Mouse (Mus musculus): ENCODE results near the gene Tmc3.

The Tmc3 gene

DNA sequence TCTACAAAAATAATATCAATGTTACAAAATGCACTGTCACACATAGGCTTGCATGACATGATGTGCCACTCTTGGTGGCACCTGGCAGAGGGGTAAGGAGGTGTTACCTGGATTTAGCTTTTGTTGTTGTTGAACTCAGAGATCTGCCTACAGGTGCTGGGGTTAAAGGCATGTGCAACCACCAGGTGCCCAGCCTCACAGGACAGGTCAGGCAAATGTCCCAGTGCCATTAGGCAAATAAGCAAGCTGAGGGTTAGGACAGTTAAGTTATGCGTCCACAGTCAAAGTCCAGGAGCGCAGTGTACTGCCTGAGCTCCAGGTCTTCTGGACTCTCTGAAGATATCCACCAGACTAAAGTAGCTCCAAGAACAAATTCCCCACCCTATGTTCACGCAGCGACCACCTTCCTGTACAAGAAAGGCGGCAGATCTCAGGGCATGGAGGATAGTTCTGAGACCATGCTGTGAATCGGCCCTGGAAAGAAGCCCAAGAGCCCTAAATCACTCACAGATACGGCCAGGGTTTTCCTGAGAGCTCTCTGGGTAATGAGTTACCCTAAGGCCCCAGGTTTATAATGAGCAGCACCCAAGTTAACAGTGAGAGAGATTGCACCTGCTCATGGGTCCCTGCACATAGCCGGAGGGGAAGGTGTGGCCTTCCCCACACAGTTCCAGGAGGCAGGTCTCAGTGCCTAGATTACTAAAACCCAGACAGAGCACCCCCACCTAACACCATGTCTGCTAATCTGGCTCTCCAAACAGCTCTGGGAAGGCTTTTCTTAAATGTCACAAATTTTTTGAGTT is 53.3 kb downstream of the Tmc3 start:
- no peak for DNase-seq (ENCODE audit: low spot score in 2 of 2)

- no peak for DNase-seq (ENCODE audit: low spot score in 2 of 2)
Measured at GRCm38 (mm10) chr7:83639084-83639483, 54.4 kb downstream of the Tmc3 start.

DNA sequence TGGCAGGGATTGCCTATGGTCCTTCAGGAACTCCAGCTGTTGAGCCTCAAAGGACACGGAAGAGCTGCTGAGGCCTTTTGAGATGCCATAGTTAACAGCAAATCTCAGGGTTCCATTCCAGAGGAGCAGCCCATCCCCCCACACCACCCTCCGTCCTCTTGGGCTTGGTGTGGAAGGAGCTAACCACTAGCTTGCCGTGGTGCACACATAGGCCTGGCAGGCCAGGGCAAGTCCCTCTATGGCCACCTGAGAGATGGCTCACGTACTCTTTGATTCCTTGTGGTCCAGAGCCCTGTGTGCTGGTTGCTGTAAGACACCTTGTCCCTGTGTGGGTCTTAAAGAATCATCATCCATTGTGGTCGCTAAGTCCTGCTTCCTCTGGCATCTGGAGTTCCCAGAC is 55.9 kb downstream of the Tmc3 start:
- no peak for DNase-seq (ENCODE audit: low spot score in 2 of 2)

DNA sequence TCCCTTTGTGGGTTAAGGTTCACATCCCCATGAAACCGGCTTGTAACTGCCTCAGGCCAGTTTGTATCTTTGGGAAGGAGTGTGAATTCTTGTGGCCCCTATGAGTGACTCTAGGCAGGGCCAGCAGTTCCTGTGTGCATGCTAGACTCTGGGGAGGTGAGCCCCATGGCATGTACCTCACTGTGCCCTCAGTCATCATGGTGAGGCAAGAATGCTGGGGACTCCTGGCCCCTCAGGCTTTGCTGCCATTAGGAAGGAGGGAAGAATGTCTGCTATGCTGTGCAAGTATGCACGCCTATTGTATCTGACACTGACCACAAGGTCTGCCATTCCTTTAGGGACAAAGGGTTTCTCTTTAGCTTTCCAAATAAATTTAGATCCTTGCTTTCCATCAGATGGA is 56.4 kb downstream of the Tmc3 start:
- DNase-seq (ENCODE audit: low spot score in 2 of 2) = no peak

DNA sequence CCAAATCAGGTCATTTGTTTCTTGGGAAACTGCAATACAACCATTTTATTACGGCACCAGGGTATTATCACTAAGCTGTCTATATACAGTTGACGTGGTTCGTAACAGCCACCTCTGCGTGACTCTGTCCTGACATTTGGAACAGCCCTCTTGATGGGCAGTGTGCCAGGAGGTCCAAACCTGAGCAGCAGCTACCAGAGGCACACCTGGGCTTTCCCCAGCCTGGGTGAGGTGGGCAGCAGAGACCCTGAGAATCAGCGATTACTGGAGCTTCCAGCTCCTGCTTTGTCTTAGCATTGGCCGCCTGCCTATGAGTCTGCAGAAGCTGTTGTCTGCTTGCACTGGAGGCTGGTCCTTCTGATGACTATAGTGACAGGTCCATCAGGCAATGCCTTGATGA is 58.9 kb downstream of the Tmc3 start:
- no peak for DNase-seq (ENCODE audit: low spot score in 2 of 2)

DNA sequence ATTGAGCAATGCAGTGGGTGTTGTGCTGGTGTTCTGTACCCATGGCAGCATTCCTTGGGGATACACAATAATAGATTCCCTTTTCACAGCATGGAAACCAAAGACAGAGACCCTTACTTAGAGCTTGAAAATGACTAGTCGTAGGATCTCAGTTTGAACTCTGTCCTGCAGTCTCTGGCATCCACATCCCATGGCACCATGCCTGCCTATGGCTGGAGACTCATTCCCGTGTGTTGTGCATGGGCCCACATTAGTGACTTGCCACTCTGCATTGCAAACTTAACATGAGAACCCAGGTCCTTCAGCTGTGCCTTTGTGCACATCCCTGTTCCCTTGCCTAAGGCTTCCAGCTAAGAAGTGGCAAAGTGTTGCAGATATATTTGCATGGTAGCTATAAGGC is 60.0 kb downstream of the Tmc3 start:
- no peak for DNase-seq (ENCODE audit: low spot score in 2 of 2)

DNA sequence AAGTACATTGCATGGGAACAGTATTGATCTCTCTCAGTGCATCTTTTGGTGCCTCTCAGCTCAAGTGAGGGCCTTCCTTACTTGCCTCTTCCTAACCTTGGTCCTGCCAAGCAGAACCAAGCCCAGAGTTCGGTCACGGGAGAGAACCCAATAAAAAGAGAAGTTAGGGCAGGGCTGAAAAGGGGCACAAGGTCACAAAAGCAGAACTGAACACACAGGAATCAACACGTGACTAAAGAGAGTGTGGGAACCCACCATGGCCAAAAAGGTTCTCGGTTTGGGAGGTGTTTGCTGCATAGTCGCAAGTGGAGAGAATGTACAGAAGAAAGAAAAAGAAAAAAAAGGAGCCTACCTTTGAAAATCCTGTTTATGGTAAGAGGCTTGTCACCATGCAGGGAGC is 60.7 kb downstream of the Tmc3 start:
- no peak for DNase-seq (ENCODE audit: low spot score in 2 of 2)

- DNase-seq (ENCODE audit: low spot score in 2 of 2) = peak; percentile 50 to 53
Measured at GRCm38 (mm10) chr7:83648807-83649206, 64.1 kb downstream of the Tmc3 start.

DNA sequence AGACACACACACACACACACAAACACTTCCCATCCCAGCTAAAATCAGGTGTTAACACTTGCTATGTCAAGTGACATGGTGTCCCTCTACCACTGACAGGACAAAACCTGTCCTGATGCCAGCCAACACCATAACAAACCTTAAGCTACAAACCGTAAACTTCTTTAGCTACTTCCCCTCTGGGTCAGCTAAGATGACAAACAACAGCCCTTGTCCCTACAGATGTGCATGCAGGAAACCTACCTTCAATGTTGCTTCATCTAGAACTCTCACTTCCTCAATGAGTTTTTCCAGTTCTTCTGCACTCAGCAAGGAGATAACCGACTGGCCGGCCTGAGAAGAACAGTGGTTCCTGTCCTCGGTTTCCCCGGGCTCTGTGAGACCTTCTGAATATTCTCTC is 65.9 kb downstream of the Tmc3 start:
- no peak for DNase-seq (ENCODE audit: low spot score in 2 of 2)

DNA sequence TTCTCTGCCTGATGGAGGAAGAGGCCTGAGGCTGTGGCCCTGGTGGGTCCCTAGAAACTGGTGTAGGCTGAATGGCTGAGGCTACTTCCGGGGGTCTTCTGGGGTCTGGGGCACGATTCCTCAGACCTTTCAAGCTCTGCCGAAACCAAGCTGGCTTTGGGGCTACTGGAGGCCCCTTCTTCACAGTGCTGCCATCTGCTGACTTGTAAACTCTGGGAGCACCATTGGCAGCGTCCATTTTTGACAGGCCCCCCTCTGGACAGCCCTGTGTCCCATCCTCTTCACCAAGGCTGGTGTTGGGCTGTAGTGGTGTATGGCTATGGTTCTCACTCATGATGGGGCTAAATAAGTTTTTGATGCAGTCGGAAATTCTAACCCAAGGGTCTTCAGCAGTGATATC is 67.8 kb downstream of the Tmc3 start:
- no peak for DNase-seq (ENCODE audit: low spot score in 2 of 2)

GRCm38 (mm10) chr7:83653605-83654051 is 68.9 kb downstream of the Tmc3 start:
- no peak for DNase-seq (ENCODE audit: low spot score in 2 of 2)

DNA sequence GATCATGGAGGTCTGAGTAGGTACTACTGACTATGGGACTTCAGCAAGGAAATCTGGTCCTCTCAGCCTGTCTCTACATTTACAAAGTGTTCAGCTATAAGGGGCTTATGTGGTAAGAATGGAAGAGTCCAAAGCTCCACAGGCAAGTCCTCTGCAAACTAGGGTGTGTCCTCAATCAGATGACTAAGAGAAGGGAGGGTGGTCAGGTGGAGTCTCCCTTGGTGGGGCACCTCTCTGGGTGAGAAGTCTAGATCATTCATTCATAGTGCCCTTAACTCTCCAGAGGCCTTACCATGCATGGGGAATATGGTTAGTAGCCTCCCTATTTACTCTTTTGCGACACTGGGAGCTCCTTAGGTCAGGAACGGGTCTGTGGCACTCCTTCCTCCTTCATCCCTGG is 69.5 kb downstream of the Tmc3 start:
- DNase-seq (ENCODE audit: low spot score in 2 of 2) = no peak

DNA sequence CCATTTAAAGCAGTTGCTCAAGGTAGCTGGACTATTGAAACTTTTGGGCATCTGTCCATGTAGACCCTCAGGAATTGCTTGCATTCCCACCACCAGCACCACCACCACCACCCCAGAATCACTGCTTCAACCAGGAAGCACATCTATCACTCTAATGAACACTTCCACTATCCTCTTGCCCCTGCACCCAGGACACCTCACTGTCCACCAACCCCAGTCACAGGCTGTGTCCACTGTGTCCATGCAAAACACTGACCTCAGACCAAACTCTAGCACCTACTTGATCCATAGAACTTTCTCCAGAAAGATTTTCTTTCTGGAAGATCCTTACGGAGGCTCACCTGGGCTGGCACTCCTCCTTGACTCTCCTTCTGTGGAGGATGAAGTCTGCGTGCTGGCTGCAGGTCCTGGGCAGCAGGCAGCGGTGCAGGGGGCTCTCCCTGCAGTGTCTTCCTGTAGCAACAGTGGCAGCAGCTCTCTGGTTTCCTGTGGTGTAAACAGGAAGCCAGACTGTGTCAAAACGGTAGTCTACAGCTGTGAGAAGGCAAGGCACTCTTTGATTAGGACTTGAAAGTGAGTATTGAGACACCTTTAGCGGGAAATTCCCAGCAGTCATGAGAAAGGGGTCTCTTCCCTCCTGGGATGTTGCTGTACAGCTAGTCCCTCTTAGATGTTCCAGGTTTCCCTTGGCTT is 70.4 kb downstream of the Tmc3 start:
- no peak for DNase-seq (ENCODE audit: low spot score in 2 of 2)

- no peak for DNase-seq (ENCODE audit: low spot score in 2 of 2)
Measured at GRCm38 (mm10) chr7:83658716-83659115, 74.0 kb downstream of the Tmc3 start.

DNA sequence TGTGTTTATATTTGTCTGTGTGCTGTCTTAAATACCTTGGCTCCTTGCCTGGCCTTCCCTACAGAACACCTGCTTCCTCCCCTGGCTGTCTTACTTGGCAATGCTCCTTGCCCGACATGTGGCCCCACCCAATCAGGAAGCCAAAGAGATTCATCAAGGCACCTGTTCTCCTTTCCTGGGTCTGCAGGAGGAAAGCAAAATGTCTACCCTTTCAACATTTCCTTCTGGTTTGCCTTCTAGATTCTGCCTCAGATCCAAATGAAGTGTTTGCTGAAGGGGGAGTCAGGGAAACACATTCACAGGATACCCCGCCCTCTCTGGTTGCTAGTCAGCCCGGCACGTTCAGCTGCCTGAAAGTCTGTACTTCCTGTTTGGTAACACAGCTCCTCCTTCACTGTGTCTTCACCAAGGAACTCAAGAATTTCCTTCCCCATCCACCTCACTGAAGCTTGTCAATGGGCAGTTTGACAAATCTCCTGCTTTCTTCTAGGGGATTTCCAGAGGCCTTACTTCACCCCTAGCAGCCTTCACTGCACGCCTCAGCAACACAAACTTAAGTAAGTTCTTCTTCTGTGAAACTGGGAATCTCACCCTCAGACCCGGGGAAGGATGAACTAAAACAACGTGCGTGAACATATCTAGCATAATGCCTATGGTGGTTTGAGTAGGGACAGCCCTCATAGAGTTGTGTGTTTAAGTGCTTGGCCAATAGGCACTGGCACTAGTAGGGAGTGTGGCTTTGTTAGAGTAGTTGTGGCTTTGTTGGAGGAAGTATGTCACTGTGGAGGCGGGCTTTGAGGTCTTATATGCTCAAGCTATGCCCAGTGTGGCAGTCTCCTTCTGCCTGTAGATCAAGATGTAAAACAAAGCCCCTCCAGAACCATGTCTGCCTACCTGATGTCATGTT is 74.7 kb downstream of the Tmc3 start:
- no peak for DNase-seq (ENCODE audit: low spot score in 2 of 2)

DNA sequence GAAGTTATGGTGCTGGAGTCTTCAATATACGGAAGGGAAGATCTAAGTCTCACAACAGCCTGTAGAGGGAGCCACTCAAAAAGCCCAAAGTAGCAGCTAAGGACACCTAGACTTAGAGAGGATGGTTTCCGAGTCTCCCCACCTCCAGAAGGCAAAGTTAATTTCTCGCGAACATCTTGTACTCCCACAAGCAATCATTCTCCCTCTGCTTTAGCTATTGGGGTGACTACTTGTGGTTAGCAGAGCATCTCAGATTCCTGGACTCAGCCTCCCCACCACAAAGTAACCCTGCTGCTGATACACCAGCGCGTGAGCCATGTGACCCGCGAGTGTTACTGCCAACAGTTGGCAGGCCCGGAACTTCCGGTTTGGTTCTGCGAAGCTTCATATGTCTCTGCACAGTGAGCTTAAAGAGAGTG is 75.6 kb downstream of the Tmc3 start:
- no peak for DNase-seq (ENCODE audit: low spot score in 2 of 2)

- DNase-seq (ENCODE audit: low spot score in 2 of 2) = no peak
Measured at GRCm38 (mm10) chr7:83661031-83661430, 76.3 kb downstream of the Tmc3 start.

DNA sequence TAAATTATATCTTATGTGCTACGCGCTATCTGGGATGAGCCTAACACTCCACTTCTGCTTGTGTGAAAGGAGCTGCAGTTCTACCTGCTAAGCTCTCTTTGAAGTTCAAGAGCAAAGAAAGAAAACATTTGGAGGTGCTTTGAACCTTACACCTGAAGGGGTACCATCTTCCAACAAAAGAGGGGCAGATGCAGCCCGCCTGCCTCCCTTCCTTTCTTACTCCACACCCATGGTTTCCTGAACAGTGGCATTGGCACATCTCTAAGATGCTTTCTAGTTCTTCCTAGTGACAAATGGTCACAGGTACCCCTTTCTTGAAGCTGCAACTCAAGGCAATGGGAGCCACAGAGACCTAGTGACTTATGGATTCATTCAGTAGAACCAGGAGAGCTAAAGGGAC is 77.0 kb downstream of the Tmc3 start:
- DNase-seq (ENCODE audit: low spot score in 2 of 2) = no peak

- no peak for DNase-seq (ENCODE audit: low spot score in 2 of 2)
Measured at GRCm38 (mm10) chr7:83662711-83663375, 78.1 kb downstream of the Tmc3 start.

DNA sequence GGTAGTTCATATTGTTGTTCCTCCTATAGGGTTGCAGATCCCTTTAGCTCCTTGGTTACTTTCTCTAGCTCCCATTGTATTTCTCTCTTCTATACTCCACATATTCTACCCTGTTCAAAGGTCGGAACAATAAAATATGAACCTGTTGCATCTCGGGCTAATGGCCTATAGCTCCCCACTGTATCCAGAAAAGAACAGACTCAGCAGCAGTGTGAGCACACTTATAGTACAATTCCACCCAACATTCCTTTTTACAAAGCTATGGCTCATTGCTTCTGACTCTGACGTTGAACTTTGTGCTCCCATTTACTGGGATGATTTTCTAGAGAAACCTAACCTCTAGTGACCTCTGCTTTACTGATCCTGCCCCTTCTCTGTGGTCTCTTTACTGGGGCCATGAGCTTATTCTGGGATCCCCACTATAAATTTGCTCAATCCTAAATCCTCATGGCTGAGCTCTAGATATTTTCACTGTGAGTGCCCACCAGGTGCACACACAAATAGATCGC is 81.4 kb downstream of the Tmc3 start:
- no peak for DNase-seq (ENCODE audit: low spot score in 2 of 2)

- no peak for DNase-seq (ENCODE audit: low spot score in 2 of 2)
Measured at GRCm38 (mm10) chr7:83667936-83668645, 83.4 kb downstream of the Tmc3 start.

Measured in right cerebral cortex, adult 2 months (tissue).